Mouse (Mus musculus): ENCODE measurements around the gene Bcap29. TPM values are rescaled to one million over a fixed set of nuclear protein-coding genes. Genes with fewer than 3 reads are reported as not detected.

Gene Bcap29
- total and polyA plus RNA-seq, 2 experiments from 2014 or later = 5.1 to 39.1 TPM

- Histone ChIP-seq H3K4me2 (ENCODE audit: low read depth, low read length) (no peak overlapping the region), H3K9me3 (ENCODE audit: low read length) (no peaks in the 10 kb centered on the region), H3K4me3 (ENCODE audit: low read length) (no peak overlapping the region), H3K27me3 (ENCODE audit: insufficient read depth, low read length) (peaks cover 33% of the 10 kb centered on the region), H3K27ac (no peak overlapping the region), H3K4me1 (ENCODE audit: insufficient read depth, low read length) (0 out of 2 replicates have a peak, but pooled peaks cover 4% of the 10 kb centered on the region), H3K9ac (replicated peaks; ENCODE audit: low read length) (no peak overlapping the region), H3K36me3 (ENCODE audit: insufficient read depth, low read length) (no peaks in the 10 kb centered on the region)
- TF ChIP-seq CTCF (IDR thresholded peaks at IDR 0.05; ENCODE audit: low read depth) = no peak
- DNase-seq (ENCODE audit: low spot score) (no peak), ATAC-seq (no peak)
- WGBS = 75% methylated on average over 5 of the region's 5 CpGs
Observed at GRCm38 (mm10) chr12:31560712-31561111, 73.7 kb downstream of the Bcap29 start.

DNA sequence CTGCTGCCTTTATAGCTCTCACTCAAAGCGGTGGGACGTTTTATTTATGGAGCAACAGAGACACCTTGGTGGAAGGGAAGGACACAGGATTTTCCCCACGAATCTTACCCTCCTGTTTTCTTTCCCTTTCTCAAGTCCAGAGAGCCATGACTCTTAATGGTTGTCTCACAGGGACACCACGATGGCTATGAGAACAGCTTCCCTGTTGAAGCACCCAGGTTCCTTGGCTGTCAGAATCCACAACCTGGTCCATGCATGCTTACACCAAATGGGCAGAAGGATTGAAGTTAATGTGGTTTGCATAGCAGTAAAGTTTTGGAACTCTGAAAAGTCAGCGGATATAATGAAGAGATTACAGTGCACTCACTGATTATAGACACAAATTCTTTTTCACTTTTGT, 74.5 kb downstream of the Bcap29 start:
- no peak for DNase-seq (ENCODE audit: low spot score)
- no peak overlapping the region for H3K9ac ChIP-seq (replicated peaks; ENCODE audit: low read length)
- H3K27me3 ChIP-seq (ENCODE audit: insufficient read depth, low read length) = peaks cover 33% of the 10 kb centered on the region
- TF ChIP-seq CTCF (IDR thresholded peaks at IDR 0.05; ENCODE audit: low read depth) = no peak
- H3K9me3 ChIP-seq (ENCODE audit: low read length) = no peaks in the 10 kb centered on the region
- peak overlapping the region; percentile 100 for H3K4me2 ChIP-seq (ENCODE audit: low read depth, low read length)
- H3K4me3 ChIP-seq (ENCODE audit: low read length) = peak overlapping the region; percentile 63
- H3K36me3 ChIP-seq (ENCODE audit: insufficient read depth, low read length) = no peaks in the 10 kb centered on the region
- no peak overlapping the region for H3K27ac ChIP-seq
- H3K4me1 ChIP-seq (ENCODE audit: insufficient read depth, low read length) = 0 out of 2 replicates have a peak, but pooled peaks cover 4% of the 10 kb centered on the region
- 17% methylated on average over 5 of the region's 5 CpGs for WGBS
- ATAC-seq = no peak

DNA sequence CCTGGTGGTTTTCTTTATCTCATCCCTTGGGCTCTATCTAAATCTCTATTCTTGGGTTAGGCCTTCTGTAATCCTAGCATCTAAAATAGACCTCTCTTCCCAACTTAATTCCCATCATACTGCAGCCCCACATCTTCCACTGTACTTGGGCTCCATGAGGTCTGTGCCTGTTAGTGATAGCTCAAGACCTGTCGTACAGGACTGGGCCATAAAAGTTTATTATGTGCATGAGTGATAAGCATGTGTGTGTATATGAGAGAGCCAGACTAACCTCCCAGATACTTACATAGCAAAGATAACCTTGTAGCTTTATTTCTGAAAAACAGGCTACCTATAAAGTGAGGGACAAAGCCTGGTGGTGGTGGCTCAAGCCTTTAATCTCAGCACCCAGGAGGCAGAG, 80.1 kb downstream of the Bcap29 start:
- Histone ChIP-seq H3K36me3 (ENCODE audit: insufficient read depth, low read length) (no peaks in the 10 kb centered on the region), H3K27me3 (ENCODE audit: insufficient read depth, low read length) (peaks cover 19% of the 10 kb centered on the region), H3K4me1 (ENCODE audit: insufficient read depth, low read length) (0 out of 2 replicates have a peak, but pooled peaks cover 3% of the 10 kb centered on the region), H3K4me2 (ENCODE audit: low read depth, low read length) (no peak overlapping the region), H3K27ac (no peak overlapping the region), H3K9ac (replicated peaks; ENCODE audit: low read length) (no peak overlapping the region), H3K4me3 (ENCODE audit: low read length) (no peak overlapping the region), H3K9me3 (ENCODE audit: low read length) (no peaks in the 10 kb centered on the region)
- DNase-seq (ENCODE audit: low spot score) (no peak), ATAC-seq (no peak)
- 100% methylated on average over 1 of the region's 1 CpGs for WGBS
- TF ChIP-seq CTCF (IDR thresholded peaks at IDR 0.05; ENCODE audit: low read depth) = no peak

GRCm38 (mm10) chr12:31551252-31551651, 83.2 kb downstream of the Bcap29 start:
- H3K9ac ChIP-seq (replicated peaks; ENCODE audit: low read length) = no peak overlapping the region
- H3K4me3 ChIP-seq (ENCODE audit: low read length) = no peak overlapping the region
- H3K36me3 ChIP-seq (ENCODE audit: insufficient read depth, low read length) = no peaks in the 10 kb centered on the region
- H3K9me3 ChIP-seq (ENCODE audit: low read length) = no peaks in the 10 kb centered on the region
- 83% methylated on average over 1 of the region's 1 CpGs for WGBS
- no peaks in the 10 kb centered on the region for H3K4me1 ChIP-seq (ENCODE audit: insufficient read depth, low read length)
- ATAC-seq (no peak), DNase-seq (ENCODE audit: low spot score) (no peak)
- H3K27me3 ChIP-seq (ENCODE audit: insufficient read depth, low read length) = no peaks in the 10 kb centered on the region; the same call in none of the 2 replicates
- no peak for TF ChIP-seq CTCF (IDR thresholded peaks at IDR 0.05; ENCODE audit: low read depth)
- no peak overlapping the region for H3K27ac ChIP-seq
- H3K4me2 ChIP-seq (ENCODE audit: low read depth, low read length) = no peak overlapping the region

- no peak for ATAC-seq
- WGBS = 72% methylated on average over 1 of the region's 1 CpGs
- no peak for DNase-seq (ENCODE audit: low spot score)
- no peak overlapping the region for H3K9ac ChIP-seq (replicated peaks; ENCODE audit: low read length)
- H3K4me2 ChIP-seq (ENCODE audit: low read depth, low read length) = no peak overlapping the region
- no peaks in the 10 kb centered on the region for H3K9me3 ChIP-seq (ENCODE audit: low read length)
- H3K4me1 ChIP-seq (ENCODE audit: insufficient read depth, low read length) = no peaks in the 10 kb centered on the region
- no peak overlapping the region for H3K4me3 ChIP-seq (ENCODE audit: low read length)
- no peaks in the 10 kb centered on the region for H3K36me3 ChIP-seq (ENCODE audit: insufficient read depth, low read length)
- H3K27me3 ChIP-seq (ENCODE audit: insufficient read depth, low read length) = no peaks in the 10 kb centered on the region
- no peak for TF ChIP-seq CTCF (IDR thresholded peaks at IDR 0.05; ENCODE audit: low read depth)
- H3K27ac ChIP-seq = no peak overlapping the region
Observed at GRCm38 (mm10) chr12:31546061-31546460, 88.4 kb downstream of the Bcap29 start.

DNA sequence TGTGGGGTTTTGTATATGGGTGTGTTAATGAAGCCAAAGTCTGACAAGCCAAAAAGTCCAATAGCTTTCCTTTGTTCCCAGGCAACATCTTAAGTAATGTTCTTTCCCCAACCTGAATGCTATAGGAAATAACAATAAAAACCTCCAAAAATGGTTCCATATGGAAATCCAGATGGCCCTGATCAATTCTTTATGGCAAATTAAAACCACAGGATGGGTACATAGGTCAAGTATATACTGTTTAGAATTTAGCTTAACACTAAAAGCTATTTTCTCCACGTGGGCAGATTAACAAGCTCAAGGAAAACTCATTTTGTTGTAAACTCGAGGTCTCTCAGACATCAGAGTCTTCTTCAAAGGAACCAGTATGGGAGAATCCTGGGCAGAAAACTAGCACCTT, 89.2 kb downstream of the Bcap29 start:
- Histone ChIP-seq H3K4me3 (ENCODE audit: low read length) (no peak overlapping the region), H3K36me3 (ENCODE audit: insufficient read depth, low read length) (no peaks in the 10 kb centered on the region), H3K4me1 (ENCODE audit: insufficient read depth, low read length) (no peaks in the 10 kb centered on the region), H3K4me2 (ENCODE audit: low read depth, low read length) (no peak overlapping the region), H3K27ac (no peak overlapping the region), H3K27me3 (ENCODE audit: insufficient read depth, low read length) (no peaks in the 10 kb centered on the region), H3K9me3 (ENCODE audit: low read length) (no peaks in the 10 kb centered on the region), H3K9ac (replicated peaks; ENCODE audit: low read length) (no peak overlapping the region)
- ATAC-seq (no peak), DNase-seq (ENCODE audit: low spot score) (no peak)
- no peak for TF ChIP-seq CTCF (IDR thresholded peaks at IDR 0.05; ENCODE audit: low read depth)
- WGBS = 62% methylated on average over 2 of the region's 2 CpGs

DNA sequence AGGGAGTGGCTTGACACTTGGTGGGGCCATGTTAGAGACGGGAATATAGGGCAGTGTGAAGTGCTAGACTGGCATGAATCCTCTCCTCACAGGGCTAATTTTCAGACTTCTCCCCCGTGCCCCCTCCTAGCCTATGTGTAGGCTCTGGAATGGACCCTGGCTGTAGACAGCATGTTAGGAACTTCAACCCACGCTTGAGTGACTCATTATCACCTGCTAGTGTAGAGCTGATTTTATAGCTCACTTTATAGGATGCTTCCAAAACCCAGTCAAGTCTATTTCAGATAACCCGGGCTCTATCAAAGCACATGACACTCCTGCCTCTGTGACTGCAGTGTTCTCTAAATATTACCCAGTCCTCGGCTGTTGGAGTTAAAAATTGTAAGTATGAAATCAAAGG, 92.9 kb downstream of the Bcap29 start:
- no peak for TF ChIP-seq CTCF (IDR thresholded peaks at IDR 0.05; ENCODE audit: low read depth)
- Histone ChIP-seq H3K9me3 (ENCODE audit: low read length) (no peaks in the 10 kb centered on the region), H3K27me3 (ENCODE audit: insufficient read depth, low read length) (no peaks in the 10 kb centered on the region), H3K4me2 (ENCODE audit: low read depth, low read length) (no peak overlapping the region), H3K36me3 (ENCODE audit: insufficient read depth, low read length) (no peaks in the 10 kb centered on the region), H3K9ac (replicated peaks; ENCODE audit: low read length) (no peak overlapping the region), H3K4me1 (ENCODE audit: insufficient read depth, low read length) (no peaks in the 10 kb centered on the region), H3K27ac (no peak overlapping the region), H3K4me3 (ENCODE audit: low read length) (no peak overlapping the region)
- DNase-seq (ENCODE audit: low spot score) = no peak
- no peak for ATAC-seq
- 85% methylated on average over 5 of the region's 5 CpGs for WGBS

Other genes with a start within 250 kb of the Bcap29 start
- 0.18 TPM in 1 of 2 replicates, not detected in the other for gene Slc26a3, start 243.8 kb downstream of the Bcap29 start, total RNA-seq (2014; rRNA removed)
- 0.05 and 0.08 TPM in 2 replicates for gene Slc26a3, start 243.8 kb downstream of the Bcap29 start, polyA plus RNA-seq (2015; fragmentation: Nextera tagmentation; extraction: Ambion mirVana)
- 16.3 and 18.2 TPM in 2 replicates for gene Cbll1, start 135.0 kb downstream of the Bcap29 start, total RNA-seq (2014; rRNA removed)
- gene Cbll1, start 135.0 kb downstream of the Bcap29 start, polyA plus RNA-seq (2015; fragmentation: Nextera tagmentation; extraction: Ambion mirVana) = 11.9 and 14.5 TPM in 2 replicates
- not detected in 2 replicates for gene Slc26a4, start 74.7 kb downstream of the Bcap29 start, total RNA-seq (2014; rRNA removed)
- gene Slc26a4, start 74.7 kb downstream of the Bcap29 start, polyA plus RNA-seq (2015; fragmentation: Nextera tagmentation; extraction: Ambion mirVana) = 0.04 and 0.09 TPM in 2 replicates
- gene Dus4l, start 20.2 kb upstream of the Bcap29 start, total RNA-seq (2014; rRNA removed) = 1.4 and 2.2 TPM in 2 replicates
- 7.7 and 8.7 TPM in 2 replicates for gene Dus4l, start 20.2 kb upstream of the Bcap29 start, polyA plus RNA-seq (2015; fragmentation: Nextera tagmentation; extraction: Ambion mirVana)
- gene Cog5, start 20.2 kb upstream of the Bcap29 start, total RNA-seq (2014; rRNA removed) = 38.3 and 46.9 TPM in 2 replicates
- 17.6 and 18.4 TPM in 2 replicates for gene Cog5, start 20.2 kb upstream of the Bcap29 start, polyA plus RNA-seq (2015; fragmentation: Nextera tagmentation; extraction: Ambion mirVana)
- gene Gpr22, start 79.3 kb upstream of the Bcap29 start, total RNA-seq (2014; rRNA removed) = 19.4 and 24.7 TPM in 2 replicates
- 15.1 and 16.2 TPM in 2 replicates for gene Gpr22, start 79.3 kb upstream of the Bcap29 start, polyA plus RNA-seq (2015; fragmentation: Nextera tagmentation; extraction: Ambion mirVana)